In the genomic region with DNA sequence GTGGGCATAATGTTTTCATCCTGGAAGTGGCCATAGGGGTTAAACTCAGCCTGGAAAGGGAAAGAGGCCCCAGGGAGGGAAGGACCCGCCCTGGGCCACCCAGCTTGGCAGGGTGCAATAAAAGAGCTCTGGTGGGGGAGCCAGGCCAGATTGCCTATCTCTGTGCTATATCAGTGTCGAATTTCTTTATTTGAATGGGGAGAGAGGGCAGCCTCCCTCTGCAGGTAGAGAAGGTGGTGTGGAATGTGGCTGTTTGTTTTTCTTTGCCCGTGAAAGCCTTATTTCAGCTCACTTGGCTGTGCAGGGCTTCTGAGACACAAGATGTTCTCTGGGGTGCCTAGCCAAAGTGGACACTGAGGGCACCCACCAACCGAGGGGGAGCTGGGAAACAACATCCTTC, we compare ENCODE assay signal across 9 mouse cellular contexts. TPM values are rescaled to one million over a fixed set of nuclear protein-coding genes. Genes with fewer than 3 reads are reported as not detected.
DNase-seq lines count a peak whose midpoint lies in the region; ATAC-seq and TF ChIP-seq lines count a peak whose summit lies in the region.
"Had no signal": no experiment of that assay in that cellular context is flagged by ENCODE, and none has a peak within 500 bp of the region (broad histone marks: within the 10 kb centered on the region; RNA-seq: fewer than 3 reads in every experiment).

No protein-coding gene starts in this region.

- DNase-seq in heart, postnatal 10 days = no peak
- DNase-seq in induced T-regulatory cell, adult 2 months (ENCODE audit: low read depth) = peak; percentile 60
- DNase-seq in lung, postnatal 0 days (ENCODE audit: low spot score) = peak; percentile 48
- no peak for DNase-seq in thymus, postnatal 4 days
- no peak for DNase-seq in left cerebral cortex, postnatal 25 days (ENCODE audit: low spot score in 2 of 2)
- no peak for DNase-seq in ovary, postnatal 36 days (ENCODE audit: low spot score)

- H3K9me3 ChIP-seq in heart, embryonic 12.5 days (replicated peaks) = no peaks in the 10 kb centered on the region
- no peaks in the 10 kb centered on the region for H3K9me3 ChIP-seq in lung, postnatal 0 days (ENCODE audit: low read length)

- intact Hi-C loops in heart, postnatal 10 days (cut with DNase I) = no loop called here
- intact Hi-C loops in left cerebral cortex, postnatal 25 days (cut with DNase I) = no loop called here

- H3K27ac ChIP-seq in heart, embryonic 12.5 days (ENCODE audit: poor library complexity, severe bottlenecking) = peak overlapping the region; percentile 98
- peak overlapping the region; percentile 94 for H3K27ac ChIP-seq in brown adipose tissue, adult 24 weeks (replicated peaks; ENCODE audit: low read depth, low read length)
- H3K27ac ChIP-seq in lung, postnatal 0 days (ENCODE audit: low read length) = peak overlapping the region; percentile 93

- H3K4me2 ChIP-seq in heart, embryonic 12.5 days = peak overlapping the region; percentile 90
- peak overlapping the region; percentile 76; the same call in 1 of the 2 replicates for H3K4me2 ChIP-seq in lung, postnatal 0 days (replicated peaks; ENCODE audit: low read depth, low read length)

- no peaks in the 10 kb centered on the region for H3K27me3 ChIP-seq in heart, embryonic 12.5 days (replicated peaks)
- H3K27me3 ChIP-seq in lung, postnatal 0 days (replicated peaks; ENCODE audit: insufficient read depth, low read length) = no peaks in the 10 kb centered on the region
- H3K27me3 ChIP-seq: Patski had no signal

- TF ChIP-seq EP300 in lung, postnatal 0 days (IDR thresholded peaks at IDR 0.05) = no peak

- WGBS in heart, embryonic 12.5 days = 7% methylated on average over 4 of the region's 4 CpGs
- WGBS in lung, postnatal 0 days = 3% methylated on average over 4 of the region's 4 CpGs

- H3K4me1 ChIP-seq in heart, embryonic 12.5 days (replicated peaks) = peaks cover 94% of the 10 kb centered on the region
- H3K4me1 ChIP-seq in brown adipose tissue, adult 24 weeks (ENCODE audit: control insufficient read depth, insufficient read depth, insufficient read length, low read length) = peaks cover 37% of the 10 kb centered on the region
- H3K4me1 ChIP-seq in lung, postnatal 0 days (ENCODE audit: insufficient read depth, low read depth, low read length) = peaks cover 35% of the 10 kb centered on the region

- H3K9ac ChIP-seq in heart, embryonic 12.5 days = peak overlapping the region; percentile 80
- H3K9ac ChIP-seq in lung, postnatal 0 days (replicated peaks; ENCODE audit: low read depth) = no peak overlapping the region

- ATAC-seq in heart, embryonic 12.5 days (ENCODE audit: insufficient number of reproducible peaks, low FRiP score) = no peak
- ATAC-seq in lung, postnatal 0 days = no peak
- ATAC-seq: Patski had no signal

- no peak for TF ChIP-seq CTCF in lung, postnatal 0 days (IDR thresholded peaks at IDR 0.05)

- peak overlapping the region; percentile 58; the same call in 1 of the 2 replicates for H3K4me3 ChIP-seq in heart, embryonic 12.5 days
- H3K4me3 ChIP-seq in brown adipose tissue, adult 24 weeks (ENCODE audit: insufficient read depth, low read depth, low read length) = 0 out of 2 replicates have a peak overlapping the region, but pooled peaks have one; percentile 74
- no peak overlapping the region for H3K4me3 ChIP-seq in lung, postnatal 0 days (ENCODE audit: low read depth, low read length)

- no peaks in the 10 kb centered on the region for H3K36me3 ChIP-seq in heart, embryonic 12.5 days
- H3K36me3 ChIP-seq in lung, postnatal 0 days (ENCODE audit: insufficient read depth, low read length) = no peaks in the 10 kb centered on the region

RNA-seq across cellular contexts. Expression of a gene that starts 8.8 kb away (rescaled TPM):
- polyA plus RNA-seq in heart, embryonic 12.5 days (2016; fragmentation: Nextera tagmentation; extraction: Ambion mirVana) = 22.2 and 29.9 TPM in 2 replicates
- 10 to 100 TPM; 44.6 to 45.7 TPM for total RNA-seq in heart, postnatal 10 days (2021)
- polyA plus RNA-seq in brown adipose tissue, adult 24 weeks (2012; ENCODE audit: insufficient read depth, insufficient read length, missing spikeins) = 11.7 and 13.7 TPM in 2 replicates
- 13.5 and 16.2 TPM in 2 replicates for polyA plus RNA-seq in lung, postnatal 0 days (2015; fragmentation: Nextera tagmentation; extraction: Ambion mirVana)
- total RNA-seq in left cerebral cortex, postnatal 25 days (2021) = 10 to 100 TPM; 59.4 to 69.2 TPM

Comparison
In these comparisons a context has a peak if more than half of its experiments do, and no peak if none do; other contexts are left out.
1. DNase-seq: peak in induced T-regulatory cell, adult 2 months (single experiment) and lung, postnatal 0 days (single experiment); none in heart, postnatal 10 days (0 of 2), thymus, postnatal 4 days (single experiment), left cerebral cortex, postnatal 25 days (0 of 2) and ovary, postnatal 36 days (single experiment).
2. Peak in every context shown above with its lines, with median percentiles within 50 percentile points of each other: H3K27ac ChIP-seq.